Mouse (Mus musculus) embryonic fibroblast, embryonic 13.5 days (primary cell): Measurements from ENCODE around the gene Birc5.

Experiments used
- CTCF ChIP-seq: IDR thresholded peaks from 2 replicates; pipeline ENCODE4 v1.5.1; 2011; ENCODE audit warnings: mild to moderate bottlenecking, control low read depth, low read length, moderate library complexity, borderline replicate concordance; ENCODE audit not compliant: insufficient read depth
- POLR2A ChIP-seq: IDR thresholded peaks from 2 replicates; pipeline ENCODE4 v1.6.1; 2011; ENCODE audit warnings: low read depth, mild to moderate bottlenecking, control low read depth, low read length, moderate library complexity

GRCm38 (mm10) chr11:117806781-117807180, 42.3 kb upstream of the Birc5 start:
- TF ChIP-seq CTCF, result no peak
- no peak for TF ChIP-seq POLR2A
